Mouse (Mus musculus) testis, adult 10 weeks (tissue): ENCODE measurements around the gene Tceal9. TPM values are rescaled to one million over a fixed set of nuclear protein-coding genes. Genes with fewer than 3 reads are reported as not detected.

ENCODE experiments used
- polyA plus RNA-seq: library from polyadenylated mRNA; stranded (reverse); fragments of 350-450 nt; fragmentation: Illumina TruSeq; extraction: RNeasy Lipid Tissue Mini Kit (QIAGEN cat#74804); gene quantifications from one replicate; pipeline ENCODE4 v1.2.3, GENCODE M21; 2014; ENCODE audit warnings: low read depth, low replicate concordance

The Tceal9 gene
- 97.0 TPM for polyA plus RNA-seq

GRCm38 (mm10) chrX:136244574-136245229 is at the start of gene Tceal9:
Tceal9 (plus strand) TSS chrX:136245079.

GRCm38 (mm10) chrX:136203664-136204066 is 41.2 kb upstream of the Tceal9 start, which contains the start of gene Tceal5:
Tceal5 (minus strand) TSS chrX:136203876.

GRCm38 (mm10) chrX:136214729-136215677 is 29.9 kb upstream of the Tceal9 start, which contains the start of the genes Tceal7 and Bex1:
Tceal7 (plus strand) TSS chrX:136214779.
Bex1 (minus strand) TSS chrX:136215513.

GRCm38 (mm10) chrX:136269743-136270392 is 25.0 kb downstream of the Tceal9 start, which contains the start of gene Bex3:
Bex3 (plus strand) TSS chrX:136270253.

Other genes starting within 250 kb of the Tceal9 start
- gene Arxes1, start 211.7 kb upstream of the Tceal9 start, polyA plus RNA-seq = 1.3 TPM
- 2.3 TPM for gene Bex2, start 176.8 kb upstream of the Tceal9 start, polyA plus RNA-seq
- 151 TPM for gene Nxf3, start 159.8 kb upstream of the Tceal9 start, polyA plus RNA-seq
- gene Bex4, start 106.1 kb upstream of the Tceal9 start, polyA plus RNA-seq = 69.4 TPM
- 39.1 TPM for gene Tceal8, start 72.7 kb upstream of the Tceal9 start, polyA plus RNA-seq
- gene Tceal5, start 41.2 kb upstream of the Tceal9 start, polyA plus RNA-seq = not detected
- gene Tceal7, start 30.3 kb upstream of the Tceal9 start, polyA plus RNA-seq = not detected
- gene Bex1, start 29.6 kb upstream of the Tceal9 start, polyA plus RNA-seq = 1.3 TPM
- gene Bex3, start 25.2 kb downstream of the Tceal9 start, polyA plus RNA-seq = 8.1 TPM